ENCODE assay signal across 19 mouse cellular contexts in genomic region chr10:45933631-45934310, GRCm38 (mm10).
DNase-seq lines count a peak whose midpoint lies in the region; ATAC-seq lines count a peak whose summit lies in the region.
"Had no signal": no experiment of that assay in that cellular context is flagged by ENCODE, and none has a peak within 500 bp of the region (broad histone marks: within the 10 kb centered on the region; RNA-seq: fewer than 3 reads in every experiment).

No protein-coding gene starts in this region.

- ATAC-seq in erythroid progenitor cell, adult 5-6 weeks (replicated peaks; ENCODE audit: low FRiP score, poor library complexity, severe bottlenecking), result no peak
- ATAC-seq: activated CD4-positive, CD25-positive, alpha-beta regulatory T cell, adult 4 months; CD4-positive, CD25-positive, alpha-beta regulatory T cell, adult 4 months; Patski had no signal

- DNase-seq in 3T3-L1 (ENCODE audit: low read depth, low spot score) (peak; percentile 55), 416B (ENCODE audit: low read depth) (peak; percentile 93)
- DNase-seq in frontal cortex, postnatal 25 days (ENCODE audit: low spot score in 2 of 2), result no peak
- DNase-seq: adrenal gland, adult 2 months; adrenal gland, adult 8-10 months; adrenal gland, postnatal 10 days; adrenal gland, postnatal 14 days; adrenal gland, postnatal 25 days; adrenal gland, postnatal 36 days; B cell, adult 2 months; cerebellum, adult 11 months; cerebellum, adult 11-12 months; cerebellum, adult 18-20 months; cerebellum, adult 2 months; cerebellum, adult 8-10 months had no signal

Comparison
In these comparisons a context has a peak if more than half of its experiments do, and no peak if none do; other contexts are left out.
1. DNase-seq: peak in 3T3-L1 (single experiment) and 416B (single experiment); none in frontal cortex, postnatal 25 days (0 of 2).